Mouse (Mus musculus): Measurements from ENCODE around the gene Nkx2-5. TPM values are rescaled to one million over a fixed set of nuclear protein-coding genes. Genes with fewer than 3 reads are reported as not detected.

Nkx2-5 gene
- total and polyA plus RNA-seq, 3 experiments = not detected

DNA sequence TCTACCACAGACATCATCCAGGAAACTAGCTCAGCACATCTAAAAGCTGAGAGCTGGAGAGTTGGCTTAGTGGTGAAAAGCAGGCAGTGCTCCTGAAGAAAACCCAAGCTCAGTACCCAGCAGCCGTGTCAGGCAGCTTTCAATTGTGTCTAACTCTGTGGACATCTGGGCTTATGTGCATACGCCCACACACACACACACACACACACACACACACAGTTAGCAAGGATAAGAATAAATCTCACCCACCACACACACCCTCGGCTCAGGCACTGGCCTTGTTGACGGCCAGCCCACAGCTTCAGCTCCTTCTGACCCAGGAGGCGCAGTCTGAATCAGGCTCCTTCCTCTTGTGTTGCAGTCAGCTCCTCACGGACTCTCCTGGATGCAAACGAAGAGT is 53.2 kb downstream of the Nkx2-5 start:
- Histone ChIP-seq H3K36me3 (ENCODE audit: control insufficient read depth in 1 of 2, insufficient read depth in 2 of 2, low read length in 2 of 2) (peaks cover 3 to 7% of the 10 kb centered on the region in 2 experiments; a peak in 3 of 4 replicates), H3K9ac (ENCODE audit: control insufficient read depth, low read depth, low read length, poor library complexity, severe bottlenecking) (no peak overlapping the region), H3K79me2 (ENCODE audit: control insufficient read depth, insufficient read depth, low read length, poor library complexity) (no peaks in the 10 kb centered on the region), H3K27ac (ENCODE audit: control insufficient read depth, low read depth, low read length) (no peak overlapping the region), H3K4me1 (ENCODE audit: control insufficient read depth in 1 of 2, insufficient read depth in 2 of 2, low read length in 2 of 2) (peaks cover 3 to 6% of the 10 kb centered on the region in 2 experiments; a peak in 2 of 4 replicates), H3K27me3 (ENCODE audit: control insufficient read depth in 1 of 2, insufficient read depth in 2 of 2, low read length in 2 of 2) (no peaks in the 10 kb centered on the region), H3K4me3 (ENCODE audit: control insufficient read depth in 1 of 2, insufficient read depth in 1 of 2, low read depth in 2 of 2, low read length in 2 of 2) (no peak overlapping the region), H3K9me3 (replicated peaks; ENCODE audit: insufficient read depth, low read length) (no peaks in the 10 kb centered on the region)
- no peak for DNase-seq (ENCODE audit: low read depth, low spot score)
- no peak for TF ChIP-seq EP300 (IDR thresholded peaks at IDR 0.05; ENCODE audit: low read depth in 1 of 2, low read length in 2 of 2)

- H3K27ac ChIP-seq (ENCODE audit: control insufficient read depth, low read depth, low read length) = no peak overlapping the region
- no peak for TF ChIP-seq MYB (IDR thresholded peaks at IDR 0.05; ENCODE audit: low read depth, low read length)
- no peak for TF ChIP-seq ELF1 (IDR thresholded peaks at IDR 0.05; ENCODE audit: low read depth, low read length)
- no peak for TF ChIP-seq MXI1 (IDR thresholded peaks at IDR 0.05; ENCODE audit: low read depth, low read length)
- no peak for TF ChIP-seq EP300 (IDR thresholded peaks at IDR 0.05; ENCODE audit: low read depth in 1 of 2, low read length in 2 of 2)
- no peak for TF ChIP-seq JUND (IDR thresholded peaks at IDR 0.05; ENCODE audit: low read depth, low read length)
- TF ChIP-seq MEF2A (IDR thresholded peaks at IDR 0.05; ENCODE audit: extremely low read depth, insufficient replicate concordance, low read depth, low read length, poor library complexity, severe bottlenecking) = no peak
- peaks cover 3 to 6% of the 10 kb centered on the region in 2 experiments; a peak in 2 of 4 replicates for H3K4me1 ChIP-seq (ENCODE audit: control insufficient read depth in 1 of 2, insufficient read depth in 2 of 2, low read length in 2 of 2)
Measured at GRCm38 (mm10) chr17:26790269-26791214, 54.3 kb downstream of the Nkx2-5 start.

GRCm38 (mm10) chr17:26789460-26790268 is 55.1 kb downstream of the Nkx2-5 start:
- no peak for DNase-seq (ENCODE audit: low read depth, low spot score)
- H3K36me3 ChIP-seq (ENCODE audit: control insufficient read depth in 1 of 2, insufficient read depth in 2 of 2, low read length in 2 of 2) = peaks cover 3 to 7% of the 10 kb centered on the region in 2 experiments; a peak in 3 of 4 replicates

More at GRCm38 (mm10) chr17:26790269-26791214, 54.3 kb downstream of the Nkx2-5 start:
- Histone ChIP-seq H3K4me3 (ENCODE audit: control insufficient read depth in 1 of 2, insufficient read depth in 1 of 2, low read depth in 2 of 2, low read length in 2 of 2) (no peak overlapping the region), H3K36me3 (ENCODE audit: control insufficient read depth in 1 of 2, insufficient read depth in 2 of 2, low read length in 2 of 2) (peaks cover 3 to 7% of the 10 kb centered on the region in 2 experiments; a peak in 3 of 4 replicates), H3K27me3 (ENCODE audit: control insufficient read depth in 1 of 2, insufficient read depth in 2 of 2, low read length in 2 of 2) (no peaks in the 10 kb centered on the region), H3K9me3 (replicated peaks; ENCODE audit: insufficient read depth, low read length) (no peaks in the 10 kb centered on the region), H3K79me2 (ENCODE audit: control insufficient read depth, insufficient read depth, low read length, poor library complexity) (no peaks in the 10 kb centered on the region), H3K9ac (ENCODE audit: control insufficient read depth, low read depth, low read length, poor library complexity, severe bottlenecking) (no peak overlapping the region)
- no peak for DNase-seq (ENCODE audit: low read depth, low spot score)

More at GRCm38 (mm10) chr17:26789460-26790268, 55.1 kb downstream of the Nkx2-5 start:
- no peak overlapping the region for H3K9ac ChIP-seq (ENCODE audit: control insufficient read depth, low read depth, low read length, poor library complexity, severe bottlenecking)
- H3K4me3 ChIP-seq (ENCODE audit: control insufficient read depth in 1 of 2, insufficient read depth in 1 of 2, low read depth in 2 of 2, low read length in 2 of 2) = no peak overlapping the region
- no peak for TF ChIP-seq SIN3A (IDR thresholded peaks at IDR 0.05; ENCODE audit: low read length)
- TF ChIP-seq ZKSCAN1 (IDR thresholded peaks at IDR 0.05; ENCODE audit: low read depth, low read length) = no peak
- no peak for TF ChIP-seq RCOR1 (IDR thresholded peaks at IDR 0.05; ENCODE audit: low read depth, low read length)
- no peak for TF ChIP-seq ZC3H11A (IDR thresholded peaks at IDR 0.05; ENCODE audit: low read depth, low read length)
- TF ChIP-seq KAT2A (conservative IDR thresholded peaks at IDR 0.05; ENCODE audit: low read depth, low read length) = no peak
- TF ChIP-seq ZMIZ1 (IDR thresholded peaks at IDR 0.05; ENCODE audit: low read depth, low read length) = no peak
- no peak for TF ChIP-seq CTCF (IDR thresholded peaks at IDR 0.05 in 2 of 3, conservative IDR thresholded peaks at IDR 0.05 in 1 of 3; ENCODE audit: control insufficient read depth in 1 of 3, insufficient read depth in 1 of 3, low read depth in 2 of 3, low read length in 3 of 3, poor library complexity in 1 of 3, severe bottlenecking in 1 of 3)
- TF ChIP-seq TAL1 (IDR thresholded peaks at IDR 0.05; ENCODE audit: low read length) = no peak
- TF ChIP-seq EP300 (IDR thresholded peaks at IDR 0.05; ENCODE audit: low read depth in 1 of 2, low read length in 2 of 2) = no peak
- H3K27ac ChIP-seq (ENCODE audit: control insufficient read depth, low read depth, low read length) = no peak overlapping the region
- H3K4me1 ChIP-seq (ENCODE audit: control insufficient read depth in 1 of 2, insufficient read depth in 2 of 2, low read length in 2 of 2) = peaks cover 3 to 6% of the 10 kb centered on the region in 2 experiments; a peak in 2 of 4 replicates
- no peaks in the 10 kb centered on the region for H3K9me3 ChIP-seq (replicated peaks; ENCODE audit: insufficient read depth, low read length)
- H3K27me3 ChIP-seq (ENCODE audit: control insufficient read depth in 1 of 2, insufficient read depth in 2 of 2, low read length in 2 of 2) = no peaks in the 10 kb centered on the region
- H3K79me2 ChIP-seq (ENCODE audit: control insufficient read depth, insufficient read depth, low read length, poor library complexity) = no peaks in the 10 kb centered on the region
